Mouse (Mus musculus) Patski (cell line): ENCODE results near the gene Eea1. TPM values are rescaled to one million over a fixed set of nuclear protein-coding genes. Genes with fewer than 3 reads are reported as not detected.

Experiments
- ATAC-seq: fragments of 100-300 bp; one replicate; pipeline ENCODE4 v1.8.0; 2021
- CTCF ChIA-PET: fragments of 350-600 bp; sonication (Branson Sonifier 250); formaldehyde crosslinking; loops from one replicate; lab custom pipeline; 2022; ENCODE audit warnings: inconsistent platforms; lab: Charles Lee
- POLR2A ChIA-PET: fragments of 350-600 bp; sonication (Branson Sonifier 250); formaldehyde crosslinking; loops from one replicate; lab custom pipeline; 2022; ENCODE audit warnings: antibody characterized with exemption, inconsistent platforms; lab: Charles Lee
- DNase-seq: peaks from one replicate; pipeline ENCODE4 v3.0.0-alpha.2; 2011; ENCODE audit warnings: low read depth, low spot score
- H3K27me3 ChIP-seq: fragments of 371-371 bp; one replicate; pipeline ENCODE4 v1.5.1; 2021
- CTCF ChIP-seq: fragments of 100-300 bp; IDR thresholded peaks from one replicate; pipeline ENCODE4 v1.5.1; 2021
- in situ Hi-C: fragments of 300-500 bp; cut with MboI; formaldehyde crosslinking; loops from 3 replicates; pipeline ENCODE4 v1.11.1; 2018; ENCODE audit warnings: low pct_unique_long_range_greater_than_20kb, mixed read lengths
- polyA plus RNA-seq: library from polyadenylated mRNA; unstranded; gene quantifications from one replicate; pipeline ENCODE4 v1.2.3, GENCODE M21; 2021

Gene Eea1
- polyA plus RNA-seq, 1 experiment from 2014 or later = 20.2 TPM

GRCm38 (mm10) chr10:95949410-95949809, 9.0 kb downstream of the Eea1 start:
- in situ Hi-C loops = no loop called here
- TF ChIP-seq CTCF = no peak
- ChIA-PET POLR2A (no interaction called here), CTCF (no interaction called here)
- DNase-seq = no peak
- no peaks in the 10 kb centered on the region for H3K27me3 ChIP-seq
- no peak for ATAC-seq

- POLR2A ChIA-PET = no interaction called here
- no peak for ATAC-seq
- DNase-seq = no peak
- no peaks in the 10 kb centered on the region for H3K27me3 ChIP-seq
- CTCF ChIA-PET = no interaction called here
- in situ Hi-C loops = no loop called here
- TF ChIP-seq CTCF = no peak
Measured at GRCm38 (mm10) chr10:95950194-95950593, 9.7 kb downstream of the Eea1 start.

GRCm38 (mm10) chr10:95950797-95951196, 10.3 kb downstream of the Eea1 start:
- DNase-seq = no peak
- CTCF ChIA-PET = interaction anchor here (1.4 kb wide), 1 partner anchor 15 kb away, joined by 4 read pairs; no protein-coding TSS in a partner anchor
- H3K27me3 ChIP-seq = no peaks in the 10 kb centered on the region
- in situ Hi-C loops = no loop called here
- no peak for ATAC-seq
- no peak for TF ChIP-seq CTCF
- POLR2A ChIA-PET = no interaction called here

- ATAC-seq = no peak
- CTCF ChIA-PET = interaction anchor here (1.4 kb wide), 1 partner anchor 15 kb away, joined by 4 read pairs; no protein-coding TSS in a partner anchor
- no peak for DNase-seq
- TF ChIP-seq CTCF = no peak
- POLR2A ChIA-PET = no interaction called here
- in situ Hi-C loops = no loop called here
- H3K27me3 ChIP-seq = no peaks in the 10 kb centered on the region
Measured at GRCm38 (mm10) chr10:95951346-95951745, 10.9 kb downstream of the Eea1 start.

- ATAC-seq (no peak), DNase-seq (no peak)
- H3K27me3 ChIP-seq = no peaks in the 10 kb centered on the region
- CTCF ChIA-PET = no interaction called here
- in situ Hi-C loops = no loop called here
- TF ChIP-seq CTCF = no peak
- POLR2A ChIA-PET = no interaction called here
Measured at GRCm38 (mm10) chr10:95956629-95957028, 16.2 kb downstream of the Eea1 start.

- in situ Hi-C loops = no loop called here
- ChIA-PET CTCF (no interaction called here), POLR2A (interaction anchor here (0.7 kb wide), 1 partner anchor 110 kb away, joined by 3 read pairs; no protein-coding TSS in a partner anchor)
- no peak for TF ChIP-seq CTCF
- no peaks in the 10 kb centered on the region for H3K27me3 ChIP-seq
- ATAC-seq (no peak), DNase-seq (no peak)
Measured at GRCm38 (mm10) chr10:95957574-95957973, 17.1 kb downstream of the Eea1 start.

- TF ChIP-seq CTCF = no peak
- no peaks in the 10 kb centered on the region for H3K27me3 ChIP-seq
- ATAC-seq (no peak), DNase-seq (no peak)
- ChIA-PET CTCF (no interaction called here), POLR2A (no interaction called here)
- in situ Hi-C loops = no loop called here
Measured at GRCm38 (mm10) chr10:95964679-95965078, 24.2 kb downstream of the Eea1 start.

- TF ChIP-seq CTCF = no peak
- H3K27me3 ChIP-seq = no peaks in the 10 kb centered on the region
- DNase-seq (no peak), ATAC-seq (no peak)
- POLR2A ChIA-PET = no interaction called here
- CTCF ChIA-PET = no interaction called here
- in situ Hi-C loops = no loop called here
Measured at GRCm38 (mm10) chr10:95969694-95970093, 29.2 kb downstream of the Eea1 start.

GRCm38 (mm10) chr10:95970744-95971212, 30.3 kb downstream of the Eea1 start:
- ATAC-seq (no peak), DNase-seq (no peak)
- no peak for TF ChIP-seq CTCF
- CTCF ChIA-PET = interaction anchor here (1.2 kb wide), 1 partner anchor 17 kb away, joined by 3 read pairs; no protein-coding TSS in a partner anchor
- H3K27me3 ChIP-seq = no peaks in the 10 kb centered on the region
- POLR2A ChIA-PET = no interaction called here
- in situ Hi-C loops = no loop called here

GRCm38 (mm10) chr10:95971341-95971740, 30.9 kb downstream of the Eea1 start:
- POLR2A ChIA-PET = no interaction called here
- CTCF ChIA-PET = interaction anchor here (1.2 kb wide), 1 partner anchor 17 kb away, joined by 3 read pairs; no protein-coding TSS in a partner anchor
- in situ Hi-C loops = no loop called here
- DNase-seq = no peak
- no peak for ATAC-seq
- no peak for TF ChIP-seq CTCF
- no peaks in the 10 kb centered on the region for H3K27me3 ChIP-seq

- no peaks in the 10 kb centered on the region for H3K27me3 ChIP-seq
- in situ Hi-C loops = no loop called here
- no peak for TF ChIP-seq CTCF
- ChIA-PET POLR2A (no interaction called here), CTCF (no interaction called here)
- ATAC-seq (no peak), DNase-seq (no peak)
Measured at GRCm38 (mm10) chr10:95971942-95972341, 31.5 kb downstream of the Eea1 start.

- DNase-seq = no peak
- TF ChIP-seq CTCF = no peak
- ChIA-PET CTCF (no interaction called here), POLR2A (no interaction called here)
- H3K27me3 ChIP-seq = no peaks in the 10 kb centered on the region
- in situ Hi-C loops = no loop called here
- ATAC-seq = no peak
Measured at GRCm38 (mm10) chr10:95974462-95974861, 34.0 kb downstream of the Eea1 start.
